ENCODE assay signal across 8 mouse cellular contexts in genomic region chr3:138527667-138528231, GRCm38 (mm10). TPM values are rescaled to one million over a fixed set of nuclear protein-coding genes. Genes with fewer than 3 reads are reported as not detected.
DNase-seq lines count a peak whose midpoint lies in the region; ATAC-seq lines count a peak whose summit lies in the region.

No protein-coding gene starts in this region.

- peak overlapping the region; percentile 75 for H3K4me2 ChIP-seq in embryonic facial prominence, embryonic 14.5 days (ENCODE audit: low read depth, low read length)
- H3K4me2 ChIP-seq in liver, embryonic 12.5 days: peak overlapping the region; percentile 81

- ATAC-seq in embryonic facial prominence, embryonic 14.5 days (ENCODE audit: low read depth): peak; percentile 50
- peak; percentile 59 for ATAC-seq in liver, embryonic 12.5 days

- no peaks in the 10 kb centered on the region for H3K27me3 ChIP-seq in embryonic facial prominence, embryonic 14.5 days (replicated peaks; ENCODE audit: control insufficient read depth, insufficient read depth, low read length)
- H3K27me3 ChIP-seq in liver, embryonic 12.5 days (replicated peaks): no peaks in the 10 kb centered on the region
- H3K27me3 ChIP-seq in splenic B cell, adult 2 months (ENCODE audit: control insufficient read depth, insufficient read depth, low read length, poor library complexity, severe bottlenecking): no peaks in the 10 kb centered on the region

- no peaks in the 10 kb centered on the region for H3K9me3 ChIP-seq in embryonic facial prominence, embryonic 14.5 days (ENCODE audit: control insufficient read depth, low read length)
- H3K9me3 ChIP-seq in liver, embryonic 12.5 days (replicated peaks): no peaks in the 10 kb centered on the region

- peak overlapping the region; percentile 97 for H3K4me3 ChIP-seq in embryonic facial prominence, embryonic 14.5 days (ENCODE audit: low read depth, low read length)
- H3K4me3 ChIP-seq in liver, embryonic 12.5 days: peak overlapping the region; percentile 99

- DNase-seq in B cell, adult 2 months: peak; percentile 60 to 62
- DNase-seq in adrenal gland, postnatal 36 days: peak; percentile 80 to 87
- DNase-seq in embryonic facial prominence, embryonic 14.5 days (ENCODE audit: low spot score): peak; percentile 78
- DNase-seq in heart, adult 9 months (ENCODE audit: low spot score in 2 of 2): peak; percentile 63 to 64
- peak; percentile 69 for DNase-seq in kidney, adult 9 months
- peak; percentile 51 for DNase-seq in naive thymus-derived CD4-positive, alpha-beta T cell, adult 2 months (ENCODE audit: low read depth)
- DNase-seq in splenic B cell, adult 2 months (ENCODE audit: low read depth, low spot score): peak; percentile 59

- peaks cover 30% of the 10 kb centered on the region for H3K4me1 ChIP-seq in embryonic facial prominence, embryonic 14.5 days (ENCODE audit: control insufficient read depth, insufficient read depth, low read length)
- H3K4me1 ChIP-seq in liver, embryonic 12.5 days: peaks cover 57% of the 10 kb centered on the region

- H3K9ac ChIP-seq in embryonic facial prominence, embryonic 14.5 days (ENCODE audit: low read depth, low read length): peak overlapping the region; percentile 98
- peak overlapping the region; percentile 99 for H3K9ac ChIP-seq in liver, embryonic 12.5 days

- under 1% methylated on average over 33 of the region's 64 CpGs for WGBS in embryonic facial prominence, embryonic 14.5 days
- under 1% methylated on average over 41 of the region's 64 CpGs for WGBS in liver, embryonic 12.5 days (ENCODE audit: insufficient replicate concordance)

- peak overlapping the region; percentile 91 for H3K27ac ChIP-seq in embryonic facial prominence, embryonic 14.5 days (replicated peaks; ENCODE audit: low read depth, low read length)
- peak overlapping the region; percentile 91 for H3K27ac ChIP-seq in liver, embryonic 12.5 days

- no peaks in the 10 kb centered on the region for H3K36me3 ChIP-seq in embryonic facial prominence, embryonic 14.5 days (ENCODE audit: control insufficient read depth, insufficient read depth, low read length)
- H3K36me3 ChIP-seq in liver, embryonic 12.5 days: no peaks in the 10 kb centered on the region
- H3K36me3 ChIP-seq in splenic B cell, adult 2 months (ENCODE audit: control insufficient read depth, insufficient read depth, low read length, poor library complexity, severe bottlenecking): no peaks in the 10 kb centered on the region

RNA-seq across cellular contexts. Expression of gene Eif4e, which starts 1.8 kb away (rescaled TPM):
- 100 to 1,000 TPM; 193 to 194 TPM for total RNA-seq in adrenal gland, postnatal 36 days (2021)
- polyA plus RNA-seq in embryonic facial prominence, embryonic 14.5 days (2014; fragmentation: Nextera tagmentation; extraction: Ambion mirVana): 333 and 352 TPM in 2 replicates
- polyA plus RNA-seq in liver, embryonic 12.5 days (2016; fragmentation: Nextera tagmentation; extraction: Ambion mirVana): 251 and 254 TPM in 2 replicates

RNA-seq across cellular contexts. Expression of gene Metap1, which starts 38.4 kb away (rescaled TPM):
- total RNA-seq in adrenal gland, postnatal 36 days (2021): 10 to 100 TPM; 53.8 to 57.9 TPM
- 45.8 and 46.4 TPM in 2 replicates for polyA plus RNA-seq in embryonic facial prominence, embryonic 14.5 days (2014; fragmentation: Nextera tagmentation; extraction: Ambion mirVana)
- polyA plus RNA-seq in liver, embryonic 12.5 days (2016; fragmentation: Nextera tagmentation; extraction: Ambion mirVana): 31.8 and 33.1 TPM in 2 replicates

Comparison
In these comparisons a context has a peak if more than half of its experiments do, and no peak if none do; other contexts are left out.
1. Peak in every context shown above with its lines: DNase-seq, ATAC-seq, H3K4me3 ChIP-seq and H3K27ac ChIP-seq.